ENCODE assay signal across 27 mouse cellular contexts in the genomic region with DNA sequence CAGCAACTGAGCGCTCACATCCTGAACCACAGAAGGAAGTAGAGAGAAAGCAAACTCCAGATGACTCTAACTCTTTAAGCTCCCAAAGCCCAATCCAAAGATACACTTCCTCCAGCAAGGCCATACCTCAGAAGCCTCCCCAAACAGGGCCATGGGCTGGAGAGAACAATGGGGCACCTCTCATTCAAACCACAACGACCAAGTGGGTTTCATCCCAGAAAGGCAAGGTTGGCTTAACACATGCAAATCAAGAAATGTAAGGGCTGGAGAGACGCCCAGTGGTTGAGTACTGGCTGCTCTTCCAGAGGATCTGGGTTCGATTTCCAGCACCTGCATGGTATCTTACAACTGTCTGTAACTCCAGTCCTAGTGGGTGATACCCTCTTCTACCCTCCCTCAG. TPM values are rescaled to one million over a fixed set of nuclear protein-coding genes. Genes with fewer than 3 reads are reported as not detected.
"Had no signal": no experiment of that assay in that cellular context is flagged by ENCODE, and none has a peak within 500 bp of the region (broad histone marks: within the 10 kb centered on the region; RNA-seq: fewer than 3 reads in every experiment).

No protein-coding gene starts in this region.

- H3K4me2 ChIP-seq: lung, embryonic 15.5 days; midbrain, embryonic 12.5 days; neural tube, embryonic 13.5 days; neural tube, embryonic 15.5 days had no signal

- ATAC-seq: lung, postnatal 0 days; midbrain, embryonic 16.5 days had no signal

- H3K4me3 ChIP-seq: lung, embryonic 15.5 days; midbrain, embryonic 10.5 days; midbrain, embryonic 12.5 days; myocyte; neural tube, embryonic 13.5 days; neural tube, embryonic 15.5 days had no signal

- H3K27ac ChIP-seq: lung, embryonic 15.5 days; midbrain, embryonic 10.5 days; midbrain, embryonic 12.5 days; neural tube, embryonic 13.5 days; neural tube, embryonic 15.5 days had no signal

- H3K27me3 ChIP-seq: lung, embryonic 15.5 days; midbrain, embryonic 12.5 days; neural tube, embryonic 13.5 days; neural tube, embryonic 15.5 days had no signal

- DNase-seq: lung, adult 2 months; lung, postnatal 14 days; lung, postnatal 4 days; midbrain, embryonic 14.5 days; retina, postnatal 1 day; right cerebral cortex, adult 18-20 months; right cerebral cortex, postnatal 25 days; right cerebral cortex, postnatal 4 days; spleen, adult 18-20 months; thymus, adult 18-20 months; thymus, postnatal 14 days; thymus, postnatal 36 days had no signal

- H3K9ac ChIP-seq: lung, embryonic 15.5 days; midbrain, embryonic 12.5 days; neural tube, embryonic 13.5 days; neural tube, embryonic 15.5 days had no signal

- H3K9me3 ChIP-seq: lung, embryonic 15.5 days; midbrain, embryonic 12.5 days; neural tube, embryonic 15.5 days had no signal

RNA-seq across cellular contexts. Expression of a gene that starts 7.4 kb away (rescaled TPM):
- total RNA-seq: megakaryocyte, adult 5-6 weeks; megakaryocyte-erythroid progenitor cell, adult 5-6 weeks had no signal
- polyA plus RNA-seq: myocyte had no signal

RNA-seq across cellular contexts. Expression of a gene that starts 36.2 kb away (rescaled TPM):
- total RNA-seq: megakaryocyte, adult 5-6 weeks; megakaryocyte-erythroid progenitor cell, adult 5-6 weeks had no signal
- polyA plus RNA-seq: lung, adult 2 months; lung, embryonic 15.5 days; lung, postnatal 0 days; midbrain, embryonic 10.5 days; midbrain, embryonic 12.5 days; midbrain, embryonic 14.5 days; midbrain, embryonic 16.5 days; myocyte; neural tube, embryonic 11.5 days; neural tube, embryonic 13.5 days; neural tube, embryonic 15.5 days; small intestine, adult 2 months; stomach, embryonic 14.5 days; stomach, embryonic 16.5 days; thymus, postnatal 0 days had no signal
